Mouse (Mus musculus) thymus, postnatal 14 days (tissue): Measurements from ENCODE around the gene Pigk.

ENCODE experiments used
- DNase-seq: peaks from one replicate; pipeline ENCODE4 v3.0.0; 2021

The Pigk gene

DNA sequence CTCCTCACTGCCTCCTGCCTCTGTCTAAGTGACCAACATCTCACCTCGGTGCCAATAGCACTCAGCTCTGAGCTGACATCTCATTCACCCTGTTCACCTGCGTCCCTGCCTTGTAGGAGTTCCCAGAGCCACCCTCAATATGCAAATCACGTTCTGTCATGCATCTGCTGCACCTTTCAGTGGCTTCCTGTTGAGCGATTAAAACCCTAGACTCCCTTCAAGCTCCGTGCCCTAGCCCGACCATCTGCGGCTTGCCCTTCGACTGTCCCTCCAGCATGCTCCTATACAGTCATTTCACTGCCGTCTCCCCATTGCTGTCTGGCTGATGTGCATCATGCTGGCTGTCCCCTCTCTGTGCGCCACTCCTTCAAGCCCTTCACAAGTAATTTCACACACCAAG lies 142.2 kb downstream of the Pigk start:
- DNase-seq: no peak

DNA sequence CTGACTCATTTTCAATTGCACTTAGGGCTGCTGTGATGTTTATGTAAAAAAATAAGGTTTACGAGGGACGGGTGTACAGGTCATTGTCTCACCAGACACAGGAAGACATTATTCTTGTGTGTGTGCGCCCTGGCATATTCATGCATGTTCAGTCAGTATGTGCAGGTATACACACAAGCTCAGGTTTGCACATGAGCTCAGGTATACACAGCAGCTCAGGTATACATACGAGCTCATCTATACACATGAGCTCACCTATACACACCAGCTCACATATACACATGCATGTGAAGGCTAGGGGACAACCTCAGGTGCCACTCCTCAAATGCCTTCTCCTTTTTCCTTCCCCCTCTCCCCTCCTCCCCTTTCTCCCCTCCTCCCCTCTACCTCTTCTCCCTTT lies 147.6 kb downstream of the Pigk start:
- DNase-seq: no peak

DNA sequence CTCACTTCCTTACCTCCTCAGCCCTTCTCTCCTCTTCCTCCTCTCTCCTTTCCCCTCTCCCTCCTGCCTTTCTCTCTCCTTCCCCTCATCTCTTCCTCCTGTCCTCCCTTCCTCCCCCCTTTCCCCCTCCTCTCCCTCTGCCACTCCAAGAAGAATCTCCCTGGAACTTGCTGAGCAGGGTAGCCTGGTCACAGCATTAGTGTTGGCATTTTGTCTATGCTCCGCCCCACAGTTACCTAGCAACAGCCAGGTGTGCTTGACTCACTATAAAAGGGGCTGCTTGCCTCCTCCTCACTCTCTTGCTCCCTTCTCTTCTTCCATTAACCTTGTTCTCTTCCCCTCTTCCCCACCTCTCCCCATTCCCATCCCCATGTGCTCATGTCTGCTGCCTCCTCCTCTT lies 148.1 kb downstream of the Pigk start:
- DNase-seq: no peak

- DNase-seq: no peak
These were observed 152.4 kb downstream of the Pigk start for GRCm38 (mm10) chr3:152866035-152866965.

DNA sequence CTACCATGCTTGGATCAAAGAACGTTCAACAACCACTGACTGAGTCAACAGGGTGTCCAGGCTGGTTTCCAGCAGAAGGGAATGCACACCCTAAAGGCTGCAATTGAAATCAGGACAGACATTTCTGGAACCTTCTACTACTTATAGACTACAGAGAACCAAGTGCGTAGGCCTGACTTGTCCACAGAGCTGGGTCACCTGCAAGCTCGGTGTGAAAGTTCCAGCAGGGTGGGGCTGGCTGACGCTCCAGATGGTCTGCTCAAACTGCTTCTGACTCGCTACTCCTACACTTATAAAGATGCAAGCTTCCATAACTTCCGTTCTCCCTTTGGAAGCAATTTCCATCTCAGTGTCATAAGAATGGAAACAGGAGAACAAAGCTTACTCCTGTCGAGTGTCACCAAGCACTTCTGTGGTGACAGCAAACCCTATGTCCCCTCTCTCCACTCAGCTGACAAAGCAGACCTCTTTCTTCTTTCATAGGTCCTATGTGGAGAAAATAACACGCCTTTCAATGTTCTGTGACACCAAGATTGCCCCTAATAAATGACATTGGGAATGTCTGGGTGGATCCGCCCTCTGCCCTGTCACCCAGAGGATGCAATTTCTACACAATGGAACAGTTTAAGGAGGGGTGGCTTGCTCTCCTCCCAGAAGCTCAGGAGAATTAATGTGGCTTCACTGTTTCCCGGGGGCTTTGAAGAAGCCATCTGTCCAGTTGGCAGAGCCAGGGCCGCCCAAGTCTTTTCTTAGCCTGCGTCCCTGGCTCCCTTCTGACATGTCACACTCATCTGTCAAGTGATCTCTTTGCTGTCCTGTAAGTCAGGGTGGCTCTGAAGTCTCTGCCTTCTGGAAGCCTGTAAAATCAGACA lies 154.0 kb downstream of the Pigk start:
- no peak for DNase-seq

DNA sequence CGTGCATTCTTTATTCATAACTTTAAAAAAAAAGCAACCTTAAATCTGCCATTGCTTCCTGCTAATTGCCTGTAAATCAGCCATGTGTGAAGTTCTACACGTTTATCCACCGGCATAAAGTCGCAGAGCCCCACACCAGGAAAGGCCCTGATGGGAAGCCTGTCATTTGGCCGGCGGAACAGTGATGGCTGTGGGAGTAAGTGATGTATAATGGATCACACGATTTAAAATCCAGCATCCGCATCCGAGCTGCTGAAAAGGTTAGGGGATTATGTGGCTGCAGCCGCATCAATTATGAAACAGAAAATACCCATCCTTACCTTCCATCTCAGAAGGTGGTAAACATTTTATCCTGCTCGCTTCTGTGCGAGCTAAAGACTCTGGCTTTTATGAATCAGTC lies 158.2 kb downstream of the Pigk start:
- no peak for DNase-seq

DNA sequence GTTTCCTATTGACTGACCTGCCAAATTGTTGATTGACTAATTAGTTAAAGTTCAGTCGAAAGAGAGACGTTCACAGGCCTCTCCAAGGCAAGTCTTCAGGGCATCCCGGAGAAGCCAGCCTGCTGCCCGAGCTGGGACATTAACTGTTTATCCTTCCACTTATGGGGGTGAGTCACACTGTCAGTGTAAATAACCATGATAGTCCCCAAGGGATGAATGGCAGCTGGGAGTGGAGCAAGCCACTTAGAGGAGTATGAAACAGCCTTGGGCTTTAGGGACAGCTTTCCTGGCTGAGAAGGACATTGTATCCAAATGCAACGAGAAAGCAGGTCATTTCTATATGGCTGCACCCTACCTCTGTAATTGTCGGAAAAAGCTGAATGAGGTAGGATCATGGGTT lies 158.7 kb downstream of the Pigk start:
- DNase-seq: no peak

- no peak for DNase-seq
These were observed 160.8 kb downstream of the Pigk start for GRCm38 (mm10) chr3:152874431-152875355.

GRCm38 (mm10) chr3:152875723-152876290 lies 161.9 kb downstream of the Pigk start:
- no peak for DNase-seq

DNA sequence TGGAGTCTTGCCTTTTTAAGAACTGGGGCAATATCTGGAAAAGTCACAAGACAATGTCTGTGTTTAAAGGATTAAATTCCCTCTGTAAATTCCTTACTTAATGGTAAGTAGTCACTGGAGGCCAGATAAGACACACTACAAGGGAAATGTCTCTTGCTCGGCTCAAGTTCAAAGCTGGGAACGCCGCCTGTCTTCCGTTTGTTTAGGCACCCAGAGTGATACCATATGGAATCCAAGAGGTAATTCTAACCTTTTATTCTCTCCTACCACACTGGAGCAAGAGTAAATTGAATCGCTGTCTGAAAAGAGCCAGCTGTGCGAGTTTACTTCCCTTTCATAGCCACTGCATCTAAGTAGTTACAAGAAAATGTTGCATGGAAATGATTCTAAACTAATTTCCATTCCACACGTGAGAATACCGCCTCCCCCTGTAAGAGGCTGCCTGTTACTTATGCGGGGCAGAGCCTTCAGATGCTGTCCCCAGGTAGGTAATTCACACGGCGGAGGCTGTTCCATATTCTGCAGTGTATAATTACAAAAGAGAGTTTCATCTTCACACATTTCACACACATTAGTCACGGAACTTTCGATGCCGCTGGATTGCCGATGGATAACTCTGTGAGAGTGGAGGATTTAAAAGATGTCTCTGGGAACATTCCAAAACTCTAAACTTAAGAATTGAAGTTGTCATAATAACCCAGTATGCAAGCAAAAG lies 166.4 kb downstream of the Pigk start:
- DNase-seq: no peak

DNA sequence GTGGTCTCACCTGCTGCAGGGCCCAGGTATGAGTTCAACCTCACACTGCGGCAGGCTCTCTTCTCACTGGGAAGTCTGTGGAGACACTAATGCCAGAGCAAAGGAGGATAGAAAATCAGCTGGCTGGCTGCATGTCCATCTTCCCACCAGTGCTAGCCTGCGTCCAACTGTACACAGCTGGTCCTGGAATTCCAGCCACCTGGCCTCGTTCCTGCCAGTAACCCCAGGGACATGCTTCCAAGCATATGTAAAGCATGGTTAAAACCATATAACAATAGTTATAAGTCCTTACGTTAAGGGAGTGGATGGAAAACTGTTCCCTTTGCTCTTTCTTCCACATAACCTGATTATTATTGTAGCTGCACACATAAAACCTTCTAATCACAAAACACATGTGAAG lies 167.8 kb downstream of the Pigk start:
- no peak for DNase-seq

DNA sequence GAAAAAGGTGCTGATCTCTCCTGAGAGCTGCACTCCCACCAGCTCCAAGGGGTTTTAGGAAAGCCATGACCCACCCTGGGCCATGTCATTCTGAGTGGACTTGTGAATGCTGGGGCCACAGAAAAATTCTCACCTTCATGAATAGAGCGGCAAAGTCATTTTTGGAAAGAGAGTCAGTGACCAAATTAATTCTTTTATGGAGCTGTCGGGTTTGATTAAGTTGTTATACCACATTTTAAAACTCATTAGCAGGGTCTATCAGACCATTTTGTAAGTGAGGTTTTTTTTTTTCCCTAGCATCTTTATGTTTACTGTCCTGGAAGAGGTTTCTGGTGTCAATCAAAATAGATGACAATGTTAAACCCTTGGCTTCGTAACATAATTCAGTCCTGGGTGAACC lies 169.7 kb downstream of the Pigk start:
- no peak for DNase-seq

- no peak for DNase-seq
These were observed 172.8 kb downstream of the Pigk start for GRCm38 (mm10) chr3:152886749-152887148.

DNA sequence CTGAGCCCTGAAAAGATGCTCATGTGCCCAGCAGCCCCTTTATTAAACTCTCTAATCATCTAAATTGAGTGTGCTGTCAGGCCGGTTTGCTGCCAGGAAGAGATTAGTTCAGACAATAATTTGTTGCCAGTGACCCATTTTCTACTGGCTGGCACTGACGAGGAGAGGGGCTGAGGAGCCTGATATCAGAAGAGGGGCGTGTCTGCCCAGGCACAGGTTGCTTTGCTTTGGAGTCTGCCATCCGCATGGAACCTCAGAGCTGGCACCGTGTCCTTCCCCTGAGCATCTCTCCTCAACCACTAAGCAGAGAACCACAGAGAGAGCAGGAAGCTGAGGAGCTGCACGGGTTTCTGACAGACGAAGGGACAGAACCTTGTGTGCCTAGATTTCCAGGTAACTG lies 174.2 kb downstream of the Pigk start:
- DNase-seq: no peak

DNA sequence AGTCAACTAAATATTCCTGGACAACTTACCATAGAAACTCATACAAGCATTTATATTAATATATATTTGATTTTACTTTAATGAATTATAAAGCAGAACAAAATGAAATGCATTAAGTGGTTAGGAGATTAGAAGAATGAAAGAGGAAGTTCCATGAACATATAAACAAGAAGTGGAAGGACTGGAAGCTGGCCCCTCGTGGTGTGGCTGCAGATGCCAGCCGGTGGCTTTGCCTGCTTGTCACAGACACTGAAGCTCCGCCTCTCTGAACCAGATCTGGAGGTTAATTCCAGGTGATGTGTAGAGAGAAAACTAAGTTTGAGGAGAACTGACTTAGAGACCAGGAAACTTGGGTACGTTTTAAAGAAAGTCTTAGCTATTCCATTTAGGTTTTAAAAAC lies 181.0 kb downstream of the Pigk start:
- no peak for DNase-seq

DNA sequence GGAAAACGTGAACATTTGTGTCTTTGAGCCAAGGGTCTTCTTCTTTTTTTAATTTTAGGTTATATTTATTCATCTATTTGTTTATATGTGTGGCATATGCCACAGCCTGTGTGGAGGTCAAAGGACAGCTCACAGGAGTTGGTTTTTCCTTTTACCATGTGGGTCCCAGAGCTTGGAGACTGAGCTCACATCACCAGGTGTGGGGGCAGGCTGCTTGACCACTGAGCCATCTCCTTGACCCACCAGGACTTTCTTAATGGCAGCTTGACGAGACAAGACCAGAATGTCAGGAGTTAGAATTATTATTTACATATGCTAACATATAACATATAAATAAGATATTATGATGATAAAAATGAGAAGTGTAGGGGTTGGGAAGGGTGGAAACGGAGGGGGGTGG lies 182.2 kb downstream of the Pigk start:
- no peak for DNase-seq

DNA sequence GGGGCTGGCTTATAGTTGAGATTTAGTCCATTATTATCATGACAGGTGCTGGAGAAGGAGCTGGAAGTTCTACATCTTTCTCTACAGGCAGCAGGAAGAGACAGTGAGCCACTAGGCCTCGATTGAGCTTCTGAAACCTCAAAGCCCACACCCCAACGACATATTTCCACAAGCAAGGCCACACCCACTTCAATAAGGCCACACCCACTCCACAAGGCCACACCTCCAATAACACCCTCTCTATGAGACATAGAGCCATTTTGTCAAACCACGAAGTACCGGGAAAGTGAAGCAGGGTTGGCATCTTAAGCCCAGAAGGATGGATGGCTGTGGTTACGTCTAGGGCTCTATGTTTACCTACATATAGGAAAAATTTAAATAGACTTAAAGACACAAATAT lies 183.3 kb downstream of the Pigk start:
- DNase-seq: no peak

GRCm38 (mm10) chr3:152898906-152899305 lies 185.0 kb downstream of the Pigk start:
- DNase-seq: no peak

GRCm38 (mm10) chr3:152905026-152905425 lies 191.1 kb downstream of the Pigk start:
- no peak for DNase-seq

GRCm38 (mm10) chr3:152905800-152906199 lies 191.9 kb downstream of the Pigk start:
- DNase-seq: no peak

- no peak for DNase-seq
These were observed 193.2 kb downstream of the Pigk start for GRCm38 (mm10) chr3:152907087-152907486.

- no peak for DNase-seq
These were observed 193.8 kb downstream of the Pigk start for GRCm38 (mm10) chr3:152907683-152908082.
